Mouse (Mus musculus) cerebellum, postnatal 25 days (tissue): ENCODE data around the gene Bpifb2.
"Not testable (repeated sequence)": the region's sequence is repeated elsewhere in the genome, so short reads cannot be mapped to it uniquely, and the experiment has no call there.

Experiments
- DNase-seq, 2 experiments: peaks; one replicate each; pipeline ENCODE4 v3.0.0; 2021; ENCODE audit warnings: mixed read lengths in 2 of 2

Gene Bpifb2

GRCm38 (mm10) chr2:153874745-153875144 lies at the start of gene Bpifb2:
TSS of gene Bpifb2 (plus strand) at chr2:153875045.
- DNase-seq, result no peak

DNA sequence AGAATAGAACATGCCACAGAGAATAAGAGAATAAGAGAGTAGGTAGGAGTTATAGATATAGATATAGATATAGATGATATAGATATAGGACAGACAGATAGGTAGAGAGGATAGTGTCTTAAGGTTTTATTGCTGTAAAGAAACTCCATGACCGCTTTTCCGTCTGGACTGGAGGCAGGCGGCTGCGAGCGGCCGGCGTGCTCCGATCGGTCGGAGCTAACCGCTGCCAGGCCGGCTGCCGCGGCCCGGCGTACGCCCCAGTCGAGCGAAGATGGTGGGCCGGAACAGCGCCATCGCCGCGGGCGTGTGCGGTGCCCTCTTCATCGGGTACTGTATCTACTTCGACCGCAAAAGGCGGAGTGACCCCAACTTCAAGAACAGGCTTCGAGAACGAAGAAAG lies 48.9 kb upstream of the Bpifb2 start:
- not testable (repeated sequence) for DNase-seq

DNA sequence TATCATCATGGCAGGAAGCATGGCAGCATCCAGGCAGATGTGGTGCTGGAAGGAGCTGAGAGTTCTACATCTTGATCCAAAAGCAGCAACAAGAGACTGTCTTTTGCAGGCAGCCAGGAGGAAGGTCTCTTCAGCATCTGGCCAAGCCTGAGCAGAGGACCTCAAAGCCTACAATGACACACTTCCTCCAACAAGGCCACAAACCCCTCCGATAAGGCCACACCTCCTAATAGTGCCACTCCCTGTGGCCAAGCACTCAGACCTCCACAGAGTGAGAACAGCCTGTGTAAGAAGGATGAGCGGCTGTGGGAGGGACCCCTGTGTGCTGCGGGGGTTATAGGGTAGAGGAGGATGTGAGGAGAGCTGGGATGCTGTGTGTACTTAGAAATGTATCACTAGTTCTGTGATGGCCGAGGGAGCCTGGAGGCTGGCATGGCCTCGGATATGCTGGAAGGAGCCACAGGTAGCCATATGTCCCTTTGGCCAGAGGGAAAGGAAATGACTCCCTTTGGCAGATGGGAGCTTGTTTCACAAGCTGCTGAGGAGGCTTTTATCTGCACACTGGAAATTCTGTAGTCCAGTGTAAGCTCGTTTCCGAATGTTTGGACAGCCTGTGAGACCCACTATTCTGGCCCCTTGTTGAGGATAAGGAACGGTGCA lies 47.5 kb upstream of the Bpifb2 start:
- DNase-seq, result peak; percentile 81 to 82

- no peak for DNase-seq
Measured at GRCm38 (mm10) chr2:153828704-153829103, 46.1 kb upstream of the Bpifb2 start.

- DNase-seq, result no peak
Measured at GRCm38 (mm10) chr2:153833291-153833690, 41.6 kb upstream of the Bpifb2 start.

DNA sequence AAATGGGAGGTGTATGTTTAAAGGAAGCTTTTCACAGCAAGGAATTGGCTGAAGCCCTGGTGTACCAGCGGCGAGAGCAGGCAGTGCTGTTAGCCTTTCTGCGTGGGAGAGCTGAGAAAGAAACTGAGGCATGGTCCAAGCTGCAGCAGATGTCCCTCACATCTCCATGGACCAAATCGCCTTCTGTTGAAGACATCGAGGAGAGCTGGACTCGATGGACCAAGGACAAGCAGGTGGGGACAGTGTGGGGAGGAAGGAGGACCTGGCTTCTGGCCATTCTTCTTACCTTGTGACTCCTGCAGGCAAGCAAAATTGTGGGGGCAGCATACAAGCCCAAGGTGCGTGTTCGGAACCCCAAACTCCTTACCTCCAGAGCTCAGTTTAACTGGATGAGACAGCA lies 32.0 kb upstream of the Bpifb2 start:
- DNase-seq, result peak; percentile 51 to 57

DNA sequence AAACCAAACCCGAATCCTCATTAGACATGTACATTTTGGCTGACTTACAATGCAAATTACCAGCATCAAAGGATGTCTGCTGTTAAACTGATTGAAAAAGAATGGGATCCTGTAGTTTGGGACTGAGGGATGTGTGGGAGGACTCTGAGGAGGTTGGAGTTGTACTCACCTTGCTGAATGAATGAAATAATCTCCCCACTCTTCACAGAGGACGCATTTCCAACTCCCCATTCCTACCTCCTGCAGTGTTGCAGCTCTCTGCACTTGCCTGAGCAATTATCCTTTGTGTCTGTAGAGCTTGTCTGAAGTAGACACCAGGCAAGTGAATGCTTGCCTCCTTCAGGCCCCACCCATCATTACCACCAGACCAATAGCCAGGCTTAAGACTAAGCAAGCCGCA lies 26.5 kb upstream of the Bpifb2 start:
- DNase-seq, result no peak

DNA sequence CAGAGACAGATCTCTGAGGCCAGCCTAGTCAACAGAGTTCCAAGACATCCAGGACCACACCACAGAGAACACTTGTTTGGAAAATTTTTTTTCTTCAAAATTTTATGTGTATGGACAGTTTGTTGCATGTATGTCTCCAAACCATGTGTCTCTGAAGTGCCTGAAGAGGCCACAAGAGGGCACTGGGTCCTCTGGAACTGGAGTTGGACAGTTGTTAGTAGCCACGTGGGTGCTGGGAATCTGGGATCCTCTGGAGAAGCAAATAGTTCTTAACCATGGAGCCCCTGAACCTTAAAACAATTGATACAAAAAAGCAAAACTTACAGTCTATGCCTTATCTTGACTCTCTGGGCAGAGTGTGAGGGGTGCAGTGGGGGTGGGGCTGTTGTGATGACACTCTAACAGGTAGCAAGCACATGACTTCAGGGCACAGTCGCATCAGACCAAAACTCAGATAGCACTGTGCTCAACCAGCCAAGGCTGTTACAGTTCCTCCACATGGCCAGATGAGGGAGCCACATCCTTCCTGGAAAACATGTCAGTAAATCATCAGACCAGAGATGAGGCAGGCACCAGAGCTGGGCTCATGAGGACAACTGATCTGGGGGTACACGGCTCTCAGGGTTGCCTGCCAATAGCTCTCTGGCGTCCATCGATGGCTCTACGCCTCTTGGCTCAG lies 24.4 kb upstream of the Bpifb2 start:
- peak in 1 of 2 experiments; percentile 55 for DNase-seq

DNA sequence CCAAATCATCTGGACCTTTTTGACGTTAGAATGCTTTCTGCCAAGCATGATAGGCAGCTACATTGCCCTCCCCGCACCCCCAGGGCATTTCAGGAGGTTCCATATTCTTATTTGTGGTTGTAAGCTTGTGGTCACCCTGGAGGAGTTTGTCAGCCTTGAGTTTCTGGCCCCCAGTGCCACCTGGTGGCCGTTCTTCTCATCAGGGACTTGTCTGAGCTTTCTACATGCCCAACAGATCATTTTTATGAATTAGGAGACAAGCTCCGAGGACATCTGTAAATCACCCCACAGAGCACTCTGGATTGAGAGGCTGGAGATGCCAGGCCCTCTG lies 23.9 kb upstream of the Bpifb2 start:
- peak; percentile 86 to 91 for DNase-seq

GRCm38 (mm10) chr2:153853544-153853943 lies 21.3 kb upstream of the Bpifb2 start:
- DNase-seq, result no peak

DNA sequence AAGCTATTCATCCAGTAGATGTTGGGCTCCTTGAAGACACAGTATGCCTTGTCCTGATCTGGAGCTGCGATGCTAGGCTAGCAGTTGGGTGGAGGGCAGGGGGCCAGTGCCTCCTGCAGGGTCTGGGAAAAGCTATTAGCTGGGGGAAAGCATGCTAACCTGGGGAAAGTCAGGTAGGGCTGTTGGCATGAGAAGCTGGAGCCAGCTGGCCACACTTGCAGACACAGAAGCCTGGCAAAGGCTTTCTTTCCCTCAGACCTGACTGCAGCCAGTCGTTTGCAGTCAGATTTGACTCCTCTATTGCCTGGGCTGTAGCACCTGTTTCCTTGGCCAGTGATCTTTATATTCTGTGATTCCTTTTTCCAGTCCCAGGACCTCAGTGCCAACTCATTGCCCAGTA lies 15.3 kb upstream of the Bpifb2 start:
- peak; percentile 81 to 87 for DNase-seq

- DNase-seq, result no peak
Measured at GRCm38 (mm10) chr2:153860315-153860714, 14.5 kb upstream of the Bpifb2 start.

- DNase-seq, result no peak
Measured at GRCm38 (mm10) chr2:153860715-153861114, 14.1 kb upstream of the Bpifb2 start.

DNA sequence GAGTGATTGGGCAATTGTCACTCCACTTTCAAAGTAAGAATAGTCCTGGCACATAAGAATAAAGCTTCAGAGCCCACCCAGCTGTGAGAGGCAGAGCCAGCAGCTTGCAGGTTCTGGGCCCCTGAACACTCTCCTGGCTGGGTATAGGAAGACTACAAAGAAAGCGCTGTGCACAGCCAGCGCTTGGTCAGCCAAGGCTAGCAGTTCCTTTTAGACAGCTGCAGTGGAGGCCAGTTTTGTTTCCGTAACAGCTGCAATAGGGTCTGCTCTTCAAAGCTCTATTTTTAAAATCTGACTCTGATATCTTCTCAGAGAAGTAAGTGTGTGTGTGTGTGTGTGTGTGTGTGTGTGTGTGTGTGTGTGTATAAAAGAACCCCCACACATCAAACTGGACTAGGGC lies 12.9 kb upstream of the Bpifb2 start:
- no peak for DNase-seq

DNA sequence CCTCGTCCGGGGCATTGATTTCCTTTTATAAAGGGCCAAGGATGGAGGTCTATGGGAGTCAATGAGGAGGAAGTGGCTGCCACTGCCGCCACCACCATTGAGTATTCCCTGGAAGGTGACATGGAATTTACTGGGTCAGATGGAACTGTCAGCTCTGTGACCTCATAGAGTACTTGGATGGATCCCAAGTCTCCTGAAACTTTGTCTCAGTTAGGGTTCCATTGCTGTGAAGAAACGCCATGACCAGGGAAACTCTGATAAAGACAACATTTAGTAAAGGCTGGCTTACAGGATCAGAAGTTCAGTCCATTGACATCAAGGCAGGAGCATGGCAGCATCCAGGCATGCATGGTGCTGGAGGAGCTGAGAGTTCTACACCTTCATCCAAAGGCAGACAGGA lies 3.9 kb upstream of the Bpifb2 start, which contains the start of gene Sun5:
Gene Sun5, minus strand, starts transcription at position 101 of the 400 bp plus-strand sequence.
- no peak for DNase-seq

- peak; percentile 34 to 56 for DNase-seq
Measured at GRCm38 (mm10) chr2:153899111-153899510, 24.3 kb downstream of the Bpifb2 start.

DNA sequence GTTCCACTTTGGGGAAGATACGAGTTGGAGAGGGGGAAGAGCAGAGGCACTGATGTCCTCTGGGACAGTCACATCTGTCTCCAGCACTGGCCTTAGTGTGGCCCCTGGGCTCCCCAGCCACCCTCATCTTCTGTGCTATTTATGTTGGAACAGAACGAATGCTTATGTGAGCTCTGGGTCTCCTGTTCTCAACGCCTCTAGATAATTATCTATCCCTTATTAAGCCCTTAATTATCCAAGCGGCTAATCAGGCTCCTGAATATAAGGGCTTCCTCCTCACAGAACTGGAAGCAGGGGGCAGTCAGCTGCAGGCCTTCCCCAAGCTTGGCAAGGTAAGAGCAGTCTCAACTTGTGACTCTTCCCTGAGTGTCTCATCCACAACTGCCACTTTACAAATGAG lies 25.2 kb downstream of the Bpifb2 start, which contains the start of gene Bpifb6:
Gene Bpifb6, plus strand, starts transcription at position 301 of the 400 bp plus-strand sequence.
- DNase-seq, result no peak

- peak; percentile 61 to 72 for DNase-seq
Measured at GRCm38 (mm10) chr2:153902726-153903125, 27.9 kb downstream of the Bpifb2 start.

DNA sequence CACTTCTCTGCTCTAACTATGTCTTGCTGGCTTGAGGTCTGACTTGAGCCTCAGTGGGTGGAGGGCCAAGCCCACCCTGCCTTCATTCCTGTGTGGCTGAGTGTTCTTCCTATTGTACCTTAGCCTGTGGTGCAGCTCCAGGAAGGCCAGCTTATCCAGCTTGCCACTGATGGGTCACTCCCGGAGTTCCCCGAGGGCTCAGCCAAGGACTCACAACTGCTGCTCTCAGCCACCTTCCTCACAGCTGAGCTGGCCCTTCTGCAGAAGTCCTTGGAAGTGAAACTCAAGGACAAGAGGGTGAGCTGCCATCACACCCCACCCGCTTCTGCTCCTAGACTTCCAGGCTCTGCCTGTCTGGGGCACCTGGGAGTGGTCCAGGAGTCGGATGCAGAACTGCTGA lies 31.8 kb downstream of the Bpifb2 start:
- no peak for DNase-seq

- DNase-seq, result peak in 1 of 2 experiments; percentile 38
Measured at GRCm38 (mm10) chr2:153914151-153914550, 39.3 kb downstream of the Bpifb2 start.

GRCm38 (mm10) chr2:153917930-153918329 lies 43.1 kb downstream of the Bpifb2 start, which contains the start of gene Bpifb3:
TSS of gene Bpifb3 (plus strand) at chr2:153918230.
- DNase-seq, result no peak

DNA sequence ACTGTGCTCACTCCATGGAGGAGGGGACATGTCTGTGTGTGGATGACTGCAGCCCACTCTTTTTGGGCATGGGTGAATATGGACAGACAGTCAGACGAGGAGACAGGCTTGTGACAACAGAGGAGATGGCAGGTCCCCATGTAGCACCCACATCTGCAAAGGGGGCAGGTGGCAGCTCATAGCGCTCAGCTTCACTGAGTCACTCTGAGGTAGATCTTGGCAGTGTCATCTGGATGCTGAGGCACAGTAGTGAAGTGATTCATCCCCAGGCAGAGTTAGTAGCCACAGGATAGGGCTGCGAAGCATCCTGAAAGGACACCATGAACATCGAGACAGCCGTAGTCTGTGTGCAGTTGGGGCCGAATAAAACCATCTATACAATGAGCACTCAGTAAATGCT lies 46.4 kb downstream of the Bpifb2 start:
- DNase-seq, result no peak

- DNase-seq, result peak; percentile 70 to 81
Measured at GRCm38 (mm10) chr2:153929871-153930413, 55.1 kb downstream of the Bpifb2 start.

GRCm38 (mm10) chr2:153931125-153931524 lies 56.3 kb downstream of the Bpifb2 start:
- no peak for DNase-seq
